Mouse (Mus musculus) liver, embryonic 13.5 days (tissue): ENCODE results near the gene Foxj3. TPM values are rescaled to one million over a fixed set of nuclear protein-coding genes. Genes with fewer than 3 reads are reported as not detected.

Source experiments
- ATAC-seq: fragments of 200-750 bp; cut with Nextera tagmentation; 2 replicates; pipeline ENCODE4 v1.8.0; 2017; ENCODE audit warnings: low read depth, mild to moderate bottlenecking, moderate number of reproducible peaks, moderate library complexity
- DNase-seq: peaks from one replicate; pipeline ENCODE4 v3.0.0; 2022
- H3K27ac ChIP-seq: fragments of 300-500 bp; sonication (generic); 2 replicates; pipeline ENCODE4 v1.5.1; 2015; ENCODE audit warnings: moderate library complexity, mild to moderate bottlenecking, inconsistent platforms
- H3K27me3 ChIP-seq: fragments of 300-500 bp; sonication (generic); 2 replicates; pipeline ENCODE4 v1.6.1; 2015; ENCODE audit warnings: mild to moderate bottlenecking, inconsistent platforms
- H3K36me3 ChIP-seq: fragments of 300-500 bp; sonication (generic); 2 replicates; pipeline ENCODE4 v1.6.1; 2015; ENCODE audit warnings: mild to moderate bottlenecking, inconsistent platforms
- H3K4me1 ChIP-seq: fragments of 300-500 bp; sonication (generic); replicated peaks from 2 replicates; pipeline ENCODE4 v1.6.1; 2015; ENCODE audit warnings: inconsistent platforms
- H3K4me2 ChIP-seq: fragments of 300-500 bp; sonication (generic); 2 replicates; pipeline ENCODE4 v1.6.1; 2015; ENCODE audit warnings: inconsistent platforms, mild to moderate bottlenecking, moderate library complexity
- H3K4me3 ChIP-seq: fragments of 300-500 bp; sonication (generic); replicated peaks from 2 replicates; pipeline ENCODE4 v1.5.1; 2015; ENCODE audit warnings: mild to moderate bottlenecking, inconsistent platforms
- H3K9ac ChIP-seq: fragments of 300-500 bp; sonication (generic); 2 replicates; pipeline ENCODE4 v1.6.1; 2015; ENCODE audit warnings: mild to moderate bottlenecking, inconsistent platforms
- H3K9me3 ChIP-seq: fragments of 300-500 bp; sonication (generic); replicated peaks from 2 replicates; pipeline ENCODE4 v1.6.1; 2016; ENCODE audit warnings: inconsistent platforms
- WGBS: fragments of 180-500 bp; shearing (Covaris S2); methylation state at CpG from one replicate; pipeline ENCODE4 v1.1.7; 2015; ENCODE audit not compliant: insufficient replicate concordance; 5-methylcytosine and 5-hydroxymethylcytosine counted together
- polyA plus RNA-seq: library from polyadenylated mRNA; unstranded; fragments of >200 nt; fragmentation: Nextera tagmentation; extraction: Ambion mirVana; gene quantifications from 2 replicates; pipeline ENCODE4 v1.2.1, GENCODE M21; 2015

The Foxj3 gene
- polyA plus RNA-seq, 1 experiment from 2014 or later, result 5.4 TPM

DNA sequence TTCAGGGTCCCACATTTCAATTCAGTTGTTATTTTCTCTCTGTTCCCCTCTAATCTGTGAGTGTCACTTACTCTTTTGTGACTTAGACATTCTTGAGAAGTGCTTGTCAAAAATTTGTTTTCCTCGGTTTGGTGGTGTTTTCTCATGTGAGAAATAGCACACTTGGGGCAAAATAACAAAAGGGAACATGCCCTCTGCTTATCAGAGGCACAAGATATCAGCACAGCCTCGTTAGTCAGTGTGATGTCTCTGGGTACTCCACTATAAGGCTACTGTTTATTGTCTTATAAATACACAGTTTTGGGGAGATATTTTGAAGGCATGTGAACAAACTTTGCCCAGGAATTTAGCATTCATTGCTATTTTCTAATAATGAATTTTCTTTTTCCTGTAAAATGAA is 37.7 kb downstream of the Foxj3 start:
- Histone ChIP-seq H3K9me3 (no peaks in the 10 kb centered on the region), H3K4me3 (no peak overlapping the region), H3K27ac (no peak overlapping the region), H3K4me2 (no peak overlapping the region), H3K36me3 (peaks cover 16% of the 10 kb centered on the region; the same call in 1 of the 2 replicates), H3K9ac (no peak overlapping the region), H3K4me1 (0 out of 2 replicates have a peak, but pooled peaks cover 2% of the 10 kb centered on the region), H3K27me3 (no peaks in the 10 kb centered on the region)
- 27% methylated on average over 2 of the region's 2 CpGs for WGBS
- no peak for DNase-seq
- ATAC-seq, result no peak

DNA sequence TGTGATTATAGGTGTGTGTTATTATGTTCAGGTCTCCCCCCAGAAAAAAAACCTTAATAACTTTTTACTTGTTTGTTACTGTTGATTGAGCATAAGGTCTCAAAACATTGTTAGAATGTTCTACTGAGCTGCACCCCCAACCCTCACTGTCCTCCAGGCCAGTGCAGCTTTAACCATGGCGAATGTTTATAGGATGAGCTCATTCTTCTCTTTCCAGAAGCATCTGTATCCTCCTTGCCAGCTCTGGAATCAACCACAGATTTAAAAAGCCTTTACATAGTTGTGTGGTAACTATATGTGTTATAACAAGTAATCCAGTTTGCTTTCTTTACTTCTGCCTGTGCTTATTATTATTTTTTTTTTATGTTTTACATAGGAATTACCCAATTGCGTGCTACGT is 38.7 kb downstream of the Foxj3 start:
- Histone ChIP-seq H3K9me3 (no peaks in the 10 kb centered on the region), H3K4me1 (0 out of 2 replicates have a peak, but pooled peaks cover 2% of the 10 kb centered on the region), H3K4me3 (no peak overlapping the region), H3K27ac (no peak overlapping the region), H3K27me3 (no peaks in the 10 kb centered on the region), H3K9ac (no peak overlapping the region), H3K36me3 (peaks cover 16% of the 10 kb centered on the region; the same call in 1 of the 2 replicates), H3K4me2 (no peak overlapping the region)
- DNase-seq, result no peak
- no peak for ATAC-seq
- WGBS, result 76% methylated on average over 3 of the region's 3 CpGs

DNA sequence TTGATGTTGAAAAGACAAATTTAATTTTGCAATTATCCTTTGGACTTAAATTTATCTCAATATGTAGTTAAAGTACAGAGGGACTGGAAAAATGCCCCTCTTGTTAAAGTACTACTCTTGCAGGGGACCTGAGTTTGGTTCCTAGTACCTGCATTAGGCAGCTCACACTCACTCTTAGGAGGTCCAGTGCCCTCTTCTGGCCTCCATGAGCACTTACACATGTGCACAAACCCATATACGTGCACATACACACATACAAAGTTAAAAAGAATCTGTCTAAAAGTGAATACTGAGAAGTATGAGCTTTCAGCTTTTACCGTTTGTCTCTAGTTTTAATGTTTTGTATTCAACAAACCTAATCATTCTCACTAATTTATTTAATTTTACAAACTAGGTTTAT is 51.2 kb downstream of the Foxj3 start:
- no peak overlapping the region for H3K4me2 ChIP-seq
- 84% methylated on average over 2 of the region's 2 CpGs for WGBS
- no peak for DNase-seq
- no peaks in the 10 kb centered on the region for H3K9me3 ChIP-seq
- H3K27me3 ChIP-seq, result no peaks in the 10 kb centered on the region
- peaks cover 16% of the 10 kb centered on the region for H3K36me3 ChIP-seq
- ATAC-seq, result no peak
- H3K4me3 ChIP-seq, result no peak overlapping the region
- no peaks in the 10 kb centered on the region for H3K4me1 ChIP-seq
- H3K9ac ChIP-seq, result no peak overlapping the region
- no peak overlapping the region for H3K27ac ChIP-seq

DNA sequence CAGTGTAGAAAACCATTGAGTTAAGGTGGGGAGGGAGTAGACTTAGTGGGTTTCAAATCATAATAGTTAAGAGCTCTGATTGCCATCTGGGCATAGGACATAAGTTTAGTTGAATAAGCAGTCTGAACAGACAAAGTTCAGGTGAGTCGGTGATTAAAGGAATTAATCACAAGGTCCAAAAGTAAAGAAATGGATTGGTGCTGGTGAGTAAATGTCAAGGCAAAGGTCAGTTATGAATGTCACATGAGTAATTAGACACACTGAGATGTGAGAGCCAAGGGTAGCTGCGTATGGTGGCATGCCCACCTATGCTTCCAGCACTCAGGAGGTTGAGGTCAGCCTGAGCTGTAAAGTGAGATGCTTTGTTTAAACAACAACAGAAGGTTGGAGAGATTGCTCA is 52.6 kb downstream of the Foxj3 start:
- Histone ChIP-seq H3K27me3 (no peaks in the 10 kb centered on the region), H3K9ac (no peak overlapping the region), H3K36me3 (peaks cover 16% of the 10 kb centered on the region), H3K4me1 (no peaks in the 10 kb centered on the region), H3K27ac (no peak overlapping the region), H3K4me3 (no peak overlapping the region), H3K4me2 (no peak overlapping the region), H3K9me3 (no peaks in the 10 kb centered on the region)
- ATAC-seq, result no peak
- DNase-seq, result no peak
- WGBS, result 80% methylated on average over 2 of the region's 2 CpGs

DNA sequence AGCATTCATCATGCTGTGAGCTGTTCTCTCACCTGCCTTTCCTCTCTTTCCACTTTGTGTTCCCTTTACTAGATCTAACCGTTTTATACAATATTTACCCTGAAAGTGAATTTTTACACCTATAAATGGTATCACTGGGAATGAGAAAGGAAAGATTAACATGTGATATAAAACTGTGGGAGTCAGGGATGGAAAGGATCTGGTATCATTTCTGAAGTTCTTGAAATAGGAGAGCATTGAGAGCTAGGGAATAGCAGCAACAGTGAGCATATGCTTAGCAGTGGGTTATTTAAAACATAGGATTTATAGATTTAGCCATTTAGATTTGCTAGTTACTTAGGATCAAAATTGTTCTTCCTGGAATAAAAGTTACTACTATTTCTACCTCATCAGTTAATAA is 53.2 kb downstream of the Foxj3 start:
- 66% methylated on average over 1 of the region's 1 CpGs for WGBS
- Histone ChIP-seq H3K9me3 (no peaks in the 10 kb centered on the region), H3K4me3 (no peak overlapping the region), H3K36me3 (peaks cover 16% of the 10 kb centered on the region), H3K4me2 (no peak overlapping the region), H3K27me3 (no peaks in the 10 kb centered on the region), H3K4me1 (no peaks in the 10 kb centered on the region), H3K9ac (no peak overlapping the region), H3K27ac (no peak overlapping the region)
- DNase-seq (no peak), ATAC-seq (no peak)

DNA sequence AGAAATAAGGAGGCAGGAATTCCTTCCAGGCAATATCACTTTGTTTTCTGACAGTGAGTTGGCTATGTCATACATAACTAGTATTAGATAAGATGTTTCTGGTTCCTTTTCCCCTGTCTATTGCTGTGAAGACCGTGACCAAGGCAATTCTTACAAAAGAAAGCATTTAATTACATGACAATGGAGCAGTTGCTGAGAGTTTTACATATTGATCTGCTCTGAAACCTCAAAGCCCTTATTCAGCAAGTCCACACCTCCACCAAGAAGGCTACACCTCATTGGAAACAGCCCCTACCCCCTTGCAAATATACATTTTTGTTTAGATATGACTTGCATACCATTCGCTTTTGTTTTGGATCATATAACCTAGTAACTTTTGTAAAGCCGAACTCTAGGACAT is 55.7 kb downstream of the Foxj3 start:
- WGBS, result 74% methylated on average over 3 of the region's 3 CpGs
- no peak for DNase-seq
- peaks cover 5% of the 10 kb centered on the region for H3K36me3 ChIP-seq
- no peak overlapping the region for H3K9ac ChIP-seq
- no peak overlapping the region for H3K27ac ChIP-seq
- no peaks in the 10 kb centered on the region for H3K4me1 ChIP-seq
- no peak overlapping the region for H3K4me2 ChIP-seq
- no peak overlapping the region for H3K4me3 ChIP-seq
- no peaks in the 10 kb centered on the region for H3K27me3 ChIP-seq
- ATAC-seq, result no peak
- H3K9me3 ChIP-seq, result no peaks in the 10 kb centered on the region

DNA sequence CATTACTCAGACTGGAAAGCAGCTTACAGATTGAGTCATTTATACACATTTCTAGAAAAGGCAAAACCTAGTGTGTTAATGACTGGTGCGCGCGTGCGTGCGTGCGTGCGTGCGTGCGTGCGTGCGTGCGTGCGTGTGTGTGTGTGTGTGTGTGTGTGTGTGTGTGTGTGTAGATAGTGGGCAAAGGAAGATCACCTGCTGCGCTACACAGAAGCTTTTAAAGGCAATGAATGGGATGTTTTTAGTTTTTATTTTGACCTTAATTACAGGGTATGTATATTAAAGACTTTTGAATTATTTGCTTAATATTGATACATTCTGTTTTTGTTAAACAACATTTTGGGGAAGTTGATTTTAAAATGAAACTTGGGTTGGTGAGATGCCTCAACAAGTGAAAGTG is 57.5 kb downstream of the Foxj3 start:
- ATAC-seq, result no peak
- 92% methylated on average over 14 of the region's 14 CpGs for WGBS
- no peaks in the 10 kb centered on the region for H3K4me1 ChIP-seq

DNA sequence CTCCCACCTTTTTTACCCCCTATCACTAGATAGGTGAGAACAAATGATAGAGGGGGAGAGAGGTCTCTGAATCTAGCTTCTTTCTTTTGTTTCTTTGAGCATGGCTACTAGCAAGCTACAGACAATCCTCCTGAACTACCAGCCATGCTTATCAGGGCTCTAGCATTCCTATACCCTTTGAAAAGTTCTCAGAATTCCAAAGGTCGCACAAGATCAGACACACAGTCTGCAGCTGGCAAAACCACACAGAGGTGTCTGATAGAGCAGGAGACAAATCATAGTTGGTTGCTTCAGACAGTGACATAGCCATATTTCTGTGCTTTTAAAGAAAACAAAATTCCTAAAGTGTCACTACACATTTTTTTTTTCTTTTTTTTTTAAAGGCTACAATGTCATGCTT is 62.8 kb downstream of the Foxj3 start:
- Histone ChIP-seq H3K9me3 (no peaks in the 10 kb centered on the region), H3K27ac (no peak overlapping the region), H3K4me1 (peaks cover 2% of the 10 kb centered on the region), H3K4me3 (no peak overlapping the region), H3K36me3 (no peaks in the 10 kb centered on the region), H3K9ac (no peak overlapping the region), H3K27me3 (no peaks in the 10 kb centered on the region), H3K4me2 (no peak overlapping the region)
- DNase-seq (no peak), ATAC-seq (no peak)
- WGBS, result 21% methylated on average over 1 of the region's 1 CpGs

More for the DNA sequence above, 57.5 kb downstream of the Foxj3 start:
- Histone ChIP-seq H3K27me3 (no peaks in the 10 kb centered on the region), H3K9me3 (no peaks in the 10 kb centered on the region), H3K4me3 (no peak overlapping the region), H3K9ac (no peak overlapping the region), H3K36me3 (no peaks in the 10 kb centered on the region), H3K4me2 (no peak overlapping the region), H3K27ac (no peak overlapping the region)
- no peak for DNase-seq

DNA sequence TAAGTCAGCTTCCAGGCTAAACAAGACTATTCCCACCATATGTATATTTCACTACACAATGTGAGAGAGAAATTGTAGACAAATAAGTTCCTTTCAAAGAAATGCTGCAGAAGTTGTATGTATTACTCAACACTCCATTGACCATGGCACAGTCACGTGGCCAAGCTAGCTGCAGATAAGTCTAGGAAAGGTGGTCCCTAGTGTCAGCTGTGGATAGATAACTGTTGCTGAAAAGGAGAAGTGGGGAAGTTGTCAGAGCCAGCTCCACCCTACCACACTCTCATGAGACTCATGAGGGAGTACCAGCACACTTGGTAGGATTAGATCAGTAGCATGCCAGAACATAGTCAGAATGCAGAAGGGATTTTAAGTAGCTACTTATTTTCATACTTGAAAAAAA is 72.7 kb downstream of the Foxj3 start:
- Histone ChIP-seq H3K4me2 (no peak overlapping the region), H3K4me1 (peaks cover 24% of the 10 kb centered on the region), H3K27ac (no peak overlapping the region), H3K9me3 (no peaks in the 10 kb centered on the region), H3K27me3 (no peaks in the 10 kb centered on the region), H3K9ac (no peak overlapping the region), H3K4me3 (no peak overlapping the region), H3K36me3 (0 out of 2 replicates have a peak, but pooled peaks cover 5% of the 10 kb centered on the region)
- peak; percentile 91 for ATAC-seq
- 15% methylated on average over 1 of the region's 1 CpGs for WGBS
- peak; percentile 39 for DNase-seq

DNA sequence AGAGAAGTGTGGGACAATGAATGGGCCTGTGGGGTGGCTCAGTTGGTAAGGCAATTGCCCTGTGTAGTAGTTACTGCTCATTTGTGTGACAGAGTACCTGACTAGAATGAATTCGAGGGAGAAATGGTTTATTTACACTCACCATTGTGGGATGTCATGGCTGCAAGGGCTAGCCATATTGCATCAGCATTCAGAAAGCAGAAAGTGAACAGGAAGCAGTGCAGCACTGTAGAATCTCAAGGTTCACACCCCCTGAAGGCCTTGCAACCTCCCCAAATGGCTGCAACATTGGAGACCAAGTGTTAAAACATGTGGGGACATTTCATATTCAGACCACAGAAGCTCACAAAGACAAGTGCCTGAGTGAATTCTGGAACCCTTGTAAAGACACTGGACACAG is 77.3 kb downstream of the Foxj3 start:
- H3K9ac ChIP-seq, result no peak overlapping the region
- ATAC-seq, result no peak
- no peaks in the 10 kb centered on the region for H3K9me3 ChIP-seq
- H3K4me2 ChIP-seq, result no peak overlapping the region
- H3K4me1 ChIP-seq, result peaks cover 20% of the 10 kb centered on the region
- no peaks in the 10 kb centered on the region for H3K27me3 ChIP-seq
- H3K36me3 ChIP-seq, result no peaks in the 10 kb centered on the region; the same call in 1 of the 2 replicates
- no peak overlapping the region for H3K4me3 ChIP-seq
- 45% methylated on average over 1 of the region's 1 CpGs for WGBS
- no peak for DNase-seq
- H3K27ac ChIP-seq, result peak overlapping the region; percentile 9; the same call in 1 of the 2 replicates

DNA sequence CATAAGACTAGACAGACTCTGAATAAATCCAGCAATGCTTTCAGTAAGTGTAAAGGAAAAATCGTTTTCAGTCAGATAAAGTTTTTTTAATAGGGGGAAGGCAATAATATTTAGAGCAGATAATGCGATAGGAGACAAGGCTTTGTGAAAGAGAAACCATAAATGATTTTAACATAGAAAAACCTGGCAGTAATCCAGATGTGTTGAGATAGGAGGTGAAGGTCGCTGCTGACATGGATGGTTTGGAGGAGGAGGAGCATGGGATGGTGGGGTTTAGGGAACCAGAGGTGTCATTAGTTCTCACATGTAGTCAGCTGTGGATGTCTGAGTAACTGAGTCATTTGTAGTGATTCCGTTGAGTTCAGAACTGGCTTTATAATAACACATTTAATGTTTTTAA is 77.9 kb downstream of the Foxj3 start:
- peaks cover 14% of the 10 kb centered on the region for H3K4me1 ChIP-seq
- no peak for DNase-seq
- WGBS, result 75% methylated on average over 4 of the region's 4 CpGs
- no peak for ATAC-seq
- no peak overlapping the region for H3K27ac ChIP-seq
- peaks cover 2% of the 10 kb centered on the region for H3K36me3 ChIP-seq
- no peak overlapping the region for H3K4me2 ChIP-seq
- no peak overlapping the region for H3K9ac ChIP-seq
- no peak overlapping the region for H3K4me3 ChIP-seq
- H3K9me3 ChIP-seq, result no peaks in the 10 kb centered on the region
- H3K27me3 ChIP-seq, result no peaks in the 10 kb centered on the region

DNA sequence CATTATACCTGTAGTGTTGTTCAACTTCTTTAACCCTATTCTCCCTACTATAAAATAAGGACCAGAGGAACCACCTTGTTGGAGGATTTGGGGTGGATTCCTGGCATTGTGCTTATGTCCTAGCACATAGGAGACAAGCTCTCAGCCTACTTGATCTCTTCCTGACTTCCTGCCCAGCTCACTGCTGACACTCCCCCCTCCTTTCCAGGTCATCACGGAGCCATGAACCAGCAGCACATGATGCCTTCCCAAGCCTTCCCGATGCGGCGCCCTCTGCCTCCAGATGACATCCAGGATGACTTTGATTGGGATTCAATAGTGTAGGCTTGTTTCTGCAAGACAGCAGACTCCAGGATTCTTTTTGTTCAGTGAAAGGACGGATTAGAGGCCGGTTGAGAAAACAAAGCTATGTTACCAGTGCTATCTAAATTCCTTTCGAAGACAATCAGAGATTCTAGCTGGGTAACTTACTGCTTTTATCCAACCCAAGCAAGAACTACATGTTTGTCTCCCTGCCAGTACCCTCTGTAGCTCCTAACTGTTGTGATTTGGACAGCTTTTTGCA is 89.4 kb downstream of the Foxj3 start:
- H3K36me3 ChIP-seq, result peaks cover 50% of the 10 kb centered on the region
- H3K9ac ChIP-seq, result no peak overlapping the region

More for the DNA sequence above, 89.4 kb downstream of the Foxj3 start:
- H3K27me3 ChIP-seq, result no peaks in the 10 kb centered on the region
- no peak for DNase-seq
- peaks cover 5% of the 10 kb centered on the region for H3K4me1 ChIP-seq
- no peak overlapping the region for H3K4me3 ChIP-seq
- H3K27ac ChIP-seq, result no peak overlapping the region
- no peak overlapping the region for H3K4me2 ChIP-seq
- H3K9me3 ChIP-seq, result no peaks in the 10 kb centered on the region
- 75% methylated on average over 7 of the region's 7 CpGs for WGBS
- ATAC-seq, result no peak
